Mouse (Mus musculus): ENCODE data around the gene Matk. TPM values are rescaled to one million over a fixed set of nuclear protein-coding genes. Genes with fewer than 3 reads are reported as not detected.

Matk gene
- polyA plus RNA-seq, 1 experiment, result 0.67 TPM

GRCm38 (mm10) chr10:81306837-81307682 lies 54.3 kb downstream of the Matk start:
- Histone ChIP-seq H3K36me3 (ENCODE audit: control insufficient read depth, insufficient read depth) (no peaks in the 10 kb centered on the region), H3K27me3 (ENCODE audit: control insufficient read depth, insufficient read depth, insufficient read length) (no peaks in the 10 kb centered on the region), H3K79me2 (ENCODE audit: control insufficient read depth, insufficient read depth) (peaks cover 5% of the 10 kb centered on the region), H3ac (ENCODE audit: control insufficient read depth, insufficient read length) (no peak overlapping the region), H3K4me2 (ENCODE audit: low read depth) (no peak overlapping the region), H3K4me3 (no peak overlapping the region)
- TF ChIP-seq MYOD1 (IDR thresholded peaks at IDR 0.05; ENCODE audit: control insufficient read depth in 1 of 3, insufficient read length in 2 of 3, low read depth in 2 of 3), result peak in 1 of 3 experiments; percentile 70
- TF ChIP-seq TCF3 (IDR thresholded peaks at IDR 0.05; ENCODE audit: insufficient read length, low read depth), result no peak
- TF ChIP-seq MYOG (IDR thresholded peaks at IDR 0.05; ENCODE audit: control insufficient read depth in 1 of 3, insufficient read depth in 1 of 3, insufficient read length in 2 of 3, low read depth in 2 of 3), result peak in 1 of 3 experiments; percentile 17

DNA sequence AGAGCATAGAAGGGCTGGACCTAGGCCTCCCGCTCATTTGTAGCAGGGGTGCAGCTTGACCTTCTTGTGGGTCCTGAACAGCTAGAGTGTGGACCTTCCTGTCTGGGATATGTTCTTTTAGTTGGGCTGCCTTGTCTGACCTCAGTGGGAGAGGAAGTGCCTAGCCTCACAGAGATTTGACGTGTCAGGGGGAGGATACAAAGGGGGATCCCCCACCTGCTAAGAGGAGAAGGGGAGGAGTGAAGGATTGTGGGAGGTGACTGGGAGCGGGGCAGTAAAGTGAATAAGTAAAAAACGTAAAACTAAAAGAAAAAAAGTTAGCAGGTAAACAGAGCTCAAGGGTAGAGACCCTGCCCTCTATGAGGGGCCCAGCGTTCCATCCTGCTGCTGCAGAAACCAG lies 56.8 kb downstream of the Matk start:
- Histone ChIP-seq H3K27me3 (ENCODE audit: control insufficient read depth, insufficient read depth, insufficient read length) (no peaks in the 10 kb centered on the region), H3K36me3 (ENCODE audit: control insufficient read depth, insufficient read depth) (no peaks in the 10 kb centered on the region), H3K4me3 (no peak overlapping the region), H3K4me2 (ENCODE audit: low read depth) (no peak overlapping the region), H3ac (ENCODE audit: control insufficient read depth, insufficient read length) (no peak overlapping the region), H3K79me2 (ENCODE audit: control insufficient read depth, insufficient read depth) (no peaks in the 10 kb centered on the region)
- TF ChIP-seq POLR2A (IDR thresholded peaks at IDR 0.05; ENCODE audit: insufficient read length, low read depth), result no peak
- TF ChIP-seq USF1 (IDR thresholded peaks at IDR 0.05; ENCODE audit: low read depth), result no peak
- no peak for TF ChIP-seq MYOD1 (IDR thresholded peaks at IDR 0.05; ENCODE audit: control insufficient read depth in 1 of 3, insufficient read length in 2 of 3, low read depth in 2 of 3)
- TF ChIP-seq CEBPB (IDR thresholded peaks at IDR 0.05; ENCODE audit: insufficient read depth, poor library complexity, severe bottlenecking), result no peak
- no peak for TF ChIP-seq TCF12 (IDR thresholded peaks at IDR 0.05; ENCODE audit: insufficient read depth, poor library complexity, severe bottlenecking)
- TF ChIP-seq MAX (IDR thresholded peaks at IDR 0.05; ENCODE audit: low read depth), result no peak
- no peak for TF ChIP-seq REST (IDR thresholded peaks at IDR 0.05; ENCODE audit: insufficient read depth, insufficient read length)
- no peak for TF ChIP-seq POLR2AphosphoS2 (IDR thresholded peaks at IDR 0.05; ENCODE audit: insufficient read length, low read depth)
- TF ChIP-seq TCF3 (IDR thresholded peaks at IDR 0.05; ENCODE audit: insufficient read length, low read depth), result no peak
- no peak for TF ChIP-seq E2F4 (IDR thresholded peaks at IDR 0.05; ENCODE audit: insufficient read depth)
- TF ChIP-seq MYOG (IDR thresholded peaks at IDR 0.05; ENCODE audit: control insufficient read depth in 1 of 3, insufficient read depth in 1 of 3, insufficient read length in 2 of 3, low read depth in 2 of 3), result no peak

Other genes with a start within 250 kb of the Matk start
- gene Gng7, start 238.0 kb upstream of the Matk start, polyA plus RNA-seq (2012; fragmentation: generic; extraction: Trizol), result 0.47 TPM
- 0.42 TPM for gene Diras1, start 227.3 kb upstream of the Matk start, polyA plus RNA-seq (2012; fragmentation: generic; extraction: Trizol)
- 21.8 TPM for gene Slc39a3, start 215.5 kb upstream of the Matk start, polyA plus RNA-seq (2012; fragmentation: generic; extraction: Trizol)
- gene Sgta, start 192.8 kb upstream of the Matk start, polyA plus RNA-seq (2012; fragmentation: generic; extraction: Trizol), result 192 TPM
- 139 TPM for gene Thop1, start 182.9 kb upstream of the Matk start, polyA plus RNA-seq (2012; fragmentation: generic; extraction: Trizol)
- gene Creb3l3, start 154.1 kb upstream of the Matk start, polyA plus RNA-seq (2012; fragmentation: generic; extraction: Trizol), result 0.14 TPM
- 126 TPM for gene Map2k2, start 147.0 kb upstream of the Matk start, polyA plus RNA-seq (2012; fragmentation: generic; extraction: Trizol)
- gene Zbtb7a, start 117.7 kb upstream of the Matk start, polyA plus RNA-seq (2012; fragmentation: generic; extraction: Trizol), result 26.1 TPM
- gene Pias4, start 85.0 kb upstream of the Matk start, polyA plus RNA-seq (2012; fragmentation: generic; extraction: Trizol), result 43.2 TPM
- 3,891 TPM for gene Eef2, start 76.3 kb upstream of the Matk start, polyA plus RNA-seq (2012; fragmentation: generic; extraction: Trizol)
- 120 TPM for gene Dapk3, start 69.9 kb upstream of the Matk start, polyA plus RNA-seq (2012; fragmentation: generic; extraction: Trizol)
- 0.12 TPM for gene 4930442H23Rik, start 69.1 kb upstream of the Matk start, polyA plus RNA-seq (2012; fragmentation: generic; extraction: Trizol)
- gene Nmrk2, start 50.9 kb upstream of the Matk start, polyA plus RNA-seq (2012; fragmentation: generic; extraction: Trizol), result 52.3 TPM
- gene Atcay, start 22.1 kb upstream of the Matk start, polyA plus RNA-seq (2012; fragmentation: generic; extraction: Trizol), result 0.11 TPM
- gene Zfr2, start 19.8 kb upstream of the Matk start, polyA plus RNA-seq (2012; fragmentation: generic; extraction: Trizol), result 2.3 TPM
- 167 TPM for gene Mrpl54, start 14.0 kb downstream of the Matk start, polyA plus RNA-seq (2012; fragmentation: generic; extraction: Trizol)
- 166 TPM for gene Apba3, start 14.0 kb downstream of the Matk start, polyA plus RNA-seq (2012; fragmentation: generic; extraction: Trizol)
- gene Tjp3, start 38.6 kb downstream of the Matk start, polyA plus RNA-seq (2012; fragmentation: generic; extraction: Trizol), result 0.17 TPM
- 23.3 TPM for gene Pip5k1c, start 40.0 kb downstream of the Matk start, polyA plus RNA-seq (2012; fragmentation: generic; extraction: Trizol)
- 31.3 TPM for gene Cactin, start 68.2 kb downstream of the Matk start, polyA plus RNA-seq (2012; fragmentation: generic; extraction: Trizol)
- gene Tbxa2r, start 75.8 kb downstream of the Matk start, polyA plus RNA-seq (2012; fragmentation: generic; extraction: Trizol), result 0.16 TPM
- 0.10 TPM for gene Gipc3, start 90.3 kb downstream of the Matk start, polyA plus RNA-seq (2012; fragmentation: generic; extraction: Trizol)
- 80.2 TPM for gene Hmg20b, start 97.5 kb downstream of the Matk start, polyA plus RNA-seq (2012; fragmentation: generic; extraction: Trizol)
- 21.7 TPM for gene Mfsd12, start 104.6 kb downstream of the Matk start, polyA plus RNA-seq (2012; fragmentation: generic; extraction: Trizol)
- 0.92 TPM for gene 4930404N11Rik, start 112.9 kb downstream of the Matk start, polyA plus RNA-seq (2012; fragmentation: generic; extraction: Trizol)
- gene Fzr1, start 125.6 kb downstream of the Matk start, polyA plus RNA-seq (2012; fragmentation: generic; extraction: Trizol), result 42.0 TPM
- 103 TPM for gene Dohh, start 131.5 kb downstream of the Matk start, polyA plus RNA-seq (2012; fragmentation: generic; extraction: Trizol)
- gene Gm48551, start 131.5 kb downstream of the Matk start, polyA plus RNA-seq (2012; fragmentation: generic; extraction: Trizol), result 1.7 TPM
- 0.73 TPM for gene Gm48552, start 136.1 kb downstream of the Matk start, polyA plus RNA-seq (2012; fragmentation: generic; extraction: Trizol)
- 0.30 TPM for gene Smim24, start 140.1 kb downstream of the Matk start, polyA plus RNA-seq (2012; fragmentation: generic; extraction: Trizol)
- gene Nfic, start 202.7 kb downstream of the Matk start, polyA plus RNA-seq (2012; fragmentation: generic; extraction: Trizol), result 115 TPM
- gene Celf5, start 229.8 kb downstream of the Matk start, polyA plus RNA-seq (2012; fragmentation: generic; extraction: Trizol), result 0.37 TPM
- gene Ncln, start 243.5 kb downstream of the Matk start, polyA plus RNA-seq (2012; fragmentation: generic; extraction: Trizol), result 153 TPM
- not detected for gene S1pr4, start 247.2 kb downstream of the Matk start, polyA plus RNA-seq (2012; fragmentation: generic; extraction: Trizol)